10 mouse cellular contexts compared by ENCODE assay signal in genomic region chr2:145884913-145885785, GRCm38 (mm10). TPM values are rescaled to one million over a fixed set of nuclear protein-coding genes. Genes with fewer than 3 reads are reported as not detected.
DNase-seq lines count a peak whose midpoint lies in the region; ATAC-seq lines count a peak whose summit lies in the region.
"Had no signal": no experiment of that assay in that cellular context is flagged by ENCODE, and none has a peak within 500 bp of the region (broad histone marks: within the 10 kb centered on the region; RNA-seq: fewer than 3 reads in every experiment).

No protein-coding gene starts in this region.

- H3K9ac ChIP-seq in neural tube, embryonic 13.5 days, result no peak overlapping the region

- H3K4me2 ChIP-seq in neural tube, embryonic 13.5 days, result no peak overlapping the region

- ATAC-seq in frontal cortex, adult (ENCODE audit: low TSS enrichment), result peak; percentile 64
- no peak for ATAC-seq in neural tube, embryonic 13.5 days (ENCODE audit: low read depth)

- DNase-seq in frontal cortex, postnatal 14 days (ENCODE audit: low spot score in 2 of 2), result no peak
- peak; percentile 52 for DNase-seq in Muller cell, postnatal 12 days (ENCODE audit: inconsistent ontology term)
- peak; percentile 56 to 65 for DNase-seq in gastrocnemius, postnatal 36 days
- DNase-seq in kidney, adult 8-10 months, result peak; percentile 46 to 50
- no peak for DNase-seq in spleen, adult 12 weeks (ENCODE audit: low spot score)
- DNase-seq in cerebellum, postnatal 36 days, result no peak

- no peak overlapping the region for H3K4me3 ChIP-seq in neural tube, embryonic 13.5 days

- no peaks in the 10 kb centered on the region for H3K9me3 ChIP-seq in neural tube, embryonic 13.5 days

- H3K27ac ChIP-seq in neural tube, embryonic 13.5 days (replicated peaks), result peak overlapping the region; percentile 42; the same call in 1 of the 2 replicates

- peaks cover 11% of the 10 kb centered on the region for H3K36me3 ChIP-seq in neural tube, embryonic 13.5 days
- H3K36me3 ChIP-seq: G1E had no signal

- intact Hi-C loops in gastrocnemius, postnatal 36 days (cut with DNase I), result no loop called here

- H3K27me3 ChIP-seq in neural tube, embryonic 13.5 days, result no peaks in the 10 kb centered on the region

- 81% methylated on average over 14 of the region's 14 CpGs for WGBS in neural tube, embryonic 13.5 days

- peaks cover 22% of the 10 kb centered on the region; the same call in 1 of the 2 replicates for H3K4me1 ChIP-seq in neural tube, embryonic 13.5 days (replicated peaks)

RNA-seq across cellular contexts. Expression of gene Naa20, which starts 16.8 kb away (rescaled TPM):
- total RNA-seq in gastrocnemius, postnatal 36 days (2021), result 10 to 100 TPM; 54.9 to 55.0 TPM
- polyA plus RNA-seq in neural tube, embryonic 13.5 days (2015; fragmentation: Nextera tagmentation; extraction: Ambion mirVana), result 127 and 135 TPM in 2 replicates

RNA-seq across cellular contexts. Expression of gene Cfap61, which starts 49.4 kb away (rescaled TPM):
- not detected for total RNA-seq in gastrocnemius, postnatal 36 days (2021)
- polyA plus RNA-seq in neural tube, embryonic 13.5 days (2015; fragmentation: Nextera tagmentation; extraction: Ambion mirVana), result 2.2 and 4.7 TPM in 2 replicates
- total RNA-seq: hematopoietic stem cell, adult 5-6 weeks had no signal
- polyA plus RNA-seq: G1E had no signal

RNA-seq across cellular contexts. Expression of gene Crnkl1, which starts 49.7 kb away (rescaled TPM):
- 10 to 100 TPM; 11.2 to 15.0 TPM for total RNA-seq in gastrocnemius, postnatal 36 days (2021)
- 26.2 and 27.8 TPM in 2 replicates for polyA plus RNA-seq in neural tube, embryonic 13.5 days (2015; fragmentation: Nextera tagmentation; extraction: Ambion mirVana)

Comparison
In these comparisons a context has a peak if more than half of its experiments do, and no peak if none do; other contexts are left out.
1. DNase-seq: peak in Muller cell, postnatal 12 days (single experiment), gastrocnemius, postnatal 36 days (2 of 2) and kidney, adult 8-10 months (2 of 2); none in frontal cortex, postnatal 14 days (0 of 2), spleen, adult 12 weeks (single experiment) and cerebellum, postnatal 36 days (0 of 2).